Mouse (Mus musculus) natural killer cell, adult 2 months (primary cell): ENCODE data around the gene Prickle1.

ENCODE experiments used
- DNase-seq, 2 experiments: peaks; one replicate each; pipeline ENCODE4 v3.0.0; 2022; ENCODE audit warnings: low spot score in 2 of 2

Gene Prickle1

GRCm38 (mm10) chr15:93539415-93539814, 56.3 kb downstream of the Prickle1 start:
- no peak for DNase-seq

GRCm38 (mm10) chr15:93538551-93539205, 57.0 kb downstream of the Prickle1 start:
- DNase-seq, result no peak

GRCm38 (mm10) chr15:93537745-93538144, 57.9 kb downstream of the Prickle1 start:
- DNase-seq, result no peak

- no peak for DNase-seq
Observed at GRCm38 (mm10) chr15:93536191-93536590, 59.5 kb downstream of the Prickle1 start.

- DNase-seq, result no peak
Observed at GRCm38 (mm10) chr15:93530703-93531032, 65.0 kb downstream of the Prickle1 start.

- DNase-seq, result no peak
Observed at GRCm38 (mm10) chr15:93529831-93530702, 65.6 kb downstream of the Prickle1 start.

- no peak for DNase-seq
Observed at GRCm38 (mm10) chr15:93525305-93525917, 70.3 kb downstream of the Prickle1 start.

- no peak for DNase-seq
Observed at GRCm38 (mm10) chr15:93521787-93522180, 73.9 kb downstream of the Prickle1 start.

GRCm38 (mm10) chr15:93521088-93521786, 74.5 kb downstream of the Prickle1 start:
- DNase-seq, result no peak

- DNase-seq, result no peak
Observed at GRCm38 (mm10) chr15:93519836-93520826, 75.6 kb downstream of the Prickle1 start.

- peak; percentile 44 to 63 for DNase-seq
Observed at GRCm38 (mm10) chr15:93518941-93519835, 76.5 kb downstream of the Prickle1 start.

- no peak for DNase-seq
Observed at GRCm38 (mm10) chr15:93518143-93518902, 77.4 kb downstream of the Prickle1 start.

- DNase-seq, result no peak
Observed at GRCm38 (mm10) chr15:93517022-93517565, 78.6 kb downstream of the Prickle1 start.

GRCm38 (mm10) chr15:93515316-93515715, 80.4 kb downstream of the Prickle1 start:
- DNase-seq, result no peak

- no peak for DNase-seq
Observed at GRCm38 (mm10) chr15:93513939-93514341, 81.8 kb downstream of the Prickle1 start.

GRCm38 (mm10) chr15:93512437-93512836, 83.3 kb downstream of the Prickle1 start:
- DNase-seq, result no peak

GRCm38 (mm10) chr15:93510690-93511336, 84.9 kb downstream of the Prickle1 start:
- no peak for DNase-seq

- DNase-seq, result no peak
Observed at GRCm38 (mm10) chr15:93504808-93505207, 90.9 kb downstream of the Prickle1 start.
